Mouse (Mus musculus) embryonic facial prominence, embryonic 13.5 days (tissue): ENCODE data around the gene Eef1akmt4. TPM values are rescaled to one million over a fixed set of nuclear protein-coding genes. Genes with fewer than 3 reads are reported as not detected.

Experiments used
- microRNA counts: library from miRNA; unstranded; fragments of <30 nt; microRNA quantifications from one replicate; lab custom pipeline; 2016
- microRNA-seq: library from miRNA; unstranded; fragments of <30 nt; microRNA quantifications from one replicate; pipeline ENCODE4, GENCODE M21; 2016
- polyA plus RNA-seq: library from polyadenylated mRNA; unstranded; fragments of >200 nt; fragmentation: Nextera tagmentation; extraction: Ambion mirVana; gene quantifications from 2 replicates; pipeline ENCODE4 v1.2.1, GENCODE M21; 2015

Gene Eef1akmt4
- polyA plus RNA-seq, 1 experiment from 2014 or later: 30.9 TPM

MicroRNAs within 50 kb of the gene (microRNA counts, 519-probe panel; counts per million panel counts)
- 3,077 counts per million, percentile 71 among the panel's probes with 10 or more counts for microRNA mmu-miR-1224 (lab: Ali Mortazavi, UCI)

Small RNAs within 50 kb of the gene (microRNA-seq; reads per million reads assigned to microRNA genes)
- gene Mir1224: 3.7 reads per million, percentile 15 among the genes with 10 or more reads in this experiment

Other genes starting within 250 kb of the Eef1akmt4 start
- gene Abcc5, start 185.2 kb upstream of the Eef1akmt4 start, polyA plus RNA-seq: 77.0 and 88.5 TPM in 2 replicates
- 96.6 and 114 TPM in 2 replicates for gene Eif2b5, start 112.8 kb upstream of the Eef1akmt4 start, polyA plus RNA-seq
- 26.7 and 27.1 TPM in 2 replicates for gene Dvl3, start 94.6 kb upstream of the Eef1akmt4 start, polyA plus RNA-seq
- 610 and 646 TPM in 2 replicates for gene Ap2m1, start 76.1 kb upstream of the Eef1akmt4 start, polyA plus RNA-seq
- 65.0 and 77.4 TPM in 2 replicates for gene Abcf3, start 63.0 kb upstream of the Eef1akmt4 start, polyA plus RNA-seq
- 1.6 and 2.8 TPM in 2 replicates for gene Vwa5b2, start 22.1 kb upstream of the Eef1akmt4 start, polyA plus RNA-seq
- gene Gm49333, start within 50 bp of the Eef1akmt4 start, polyA plus RNA-seq: 0.41 TPM in 1 of 2 replicates, not detected in the other
- gene Alg3, start 142 bp downstream of the Eef1akmt4 start, polyA plus RNA-seq: 37.1 and 39.4 TPM in 2 replicates
- gene Camk2n2, start 9.7 kb downstream of the Eef1akmt4 start, polyA plus RNA-seq: 1.3 and 1.5 TPM in 2 replicates
- gene Ece2, start 18.2 kb downstream of the Eef1akmt4 start, polyA plus RNA-seq: 9.1 and 9.2 TPM in 2 replicates
- gene Psmd2, start 40.1 kb downstream of the Eef1akmt4 start, polyA plus RNA-seq: 313 and 339 TPM in 2 replicates
- gene Eif4g1, start 56.7 kb downstream of the Eef1akmt4 start, polyA plus RNA-seq: 179 and 199 TPM in 2 replicates
- gene Fam131a, start 81.6 kb downstream of the Eef1akmt4 start, polyA plus RNA-seq: 7.0 and 7.2 TPM in 2 replicates
- 110 and 112 TPM in 2 replicates for gene Polr2h, start 106.1 kb downstream of the Eef1akmt4 start, polyA plus RNA-seq
- 15.7 and 18.9 TPM in 2 replicates for gene Clcn2, start 106.2 kb downstream of the Eef1akmt4 start, polyA plus RNA-seq
- 3.4 and 4.5 TPM in 2 replicates for gene Chrd, start 121.5 kb downstream of the Eef1akmt4 start, polyA plus RNA-seq
- gene Thpo, start 122.9 kb downstream of the Eef1akmt4 start, polyA plus RNA-seq: 1.00 and 1.2 TPM in 2 replicates